Mouse (Mus musculus) kidney, adult 2 months (tissue): ENCODE data around the gene 4930535I16Rik. TPM values are rescaled to one million over a fixed set of nuclear protein-coding genes. Genes with fewer than 3 reads are reported as not detected.
A peak's percentile ranks its signal among the peaks of the same experiment; 100 is the strongest.
"Not testable (repeated sequence)": the region's sequence is repeated elsewhere in the genome, so short reads cannot be mapped to it uniquely, and the experiment has no call there.

Experiments
- DNase-seq: peaks from one replicate; pipeline ENCODE4 v3.0.0; 2021
- H3K27ac ChIP-seq: fragments of 200-500 bp; 2 replicates; pipeline ENCODE4 v1.5.1; 2012; ENCODE audit warnings: low read depth, low read length, control low read depth, inconsistent platforms; ENCODE audit not compliant: insufficient read depth
- H3K27me3 ChIP-seq: fragments of 200-500 bp; replicated peaks from 2 replicates; pipeline ENCODE4 v1.6.1; 2012; ENCODE audit warnings: mild to moderate bottlenecking, moderate library complexity, low read length, inconsistent platforms; ENCODE audit not compliant: control insufficient read depth, insufficient read depth
- H3K36me3 ChIP-seq: fragments of 200-500 bp; 2 replicates; pipeline ENCODE4 v1.6.1; 2012; ENCODE audit warnings: mild to moderate bottlenecking, moderate library complexity, low read length, inconsistent platforms; ENCODE audit not compliant: control insufficient read depth, insufficient read depth
- H3K4me1 ChIP-seq: fragments of 200-500 bp; 2 replicates; pipeline ENCODE4 v1.6.1; 2011; ENCODE audit warnings: low read length; ENCODE audit not compliant: control insufficient read depth, insufficient read depth
- H3K4me3 ChIP-seq: fragments of 200-500 bp; 2 replicates; pipeline ENCODE4 v1.5.1; 2011; ENCODE audit warnings: mild to moderate bottlenecking, low read depth, low read length, control low read depth; ENCODE audit not compliant: insufficient read depth
- CTCF ChIP-seq: fragments of 200-500 bp; conservative IDR thresholded peaks from 2 replicates; pipeline ENCODE4 v1.5.1; 2011; ENCODE audit warnings: low read depth, mild to moderate bottlenecking, control low read depth, low read length, moderate library complexity, mixed read lengths; ENCODE audit not compliant: insufficient read depth, insufficient read length
- POLR2A ChIP-seq: fragments of 200-500 bp; IDR thresholded peaks from one replicate; pipeline ENCODE4 v1.6.1; 2011; ENCODE audit warnings: low read depth, low read length, control low read depth
- WGBS: fragments of 180-500 bp; shearing (Covaris S2); methylation state at CpG from one replicate; pipeline ENCODE4 v1.1.7; 2018; 5-methylcytosine and 5-hydroxymethylcytosine counted together
- polyA plus RNA-seq: library from polyadenylated mRNA; depleted of rRNA; stranded (reverse); fragments of >200 nt; gene quantifications from 2 replicates; pipeline ENCODE4 v1.2.3, GENCODE M21; 2012

Gene 4930535I16Rik
- polyA plus RNA-seq, 1 experiment, result not detected

- no peak overlapping the region for H3K27ac ChIP-seq
- H3K4me1 ChIP-seq, result no peaks in the 10 kb centered on the region
- H3K36me3 ChIP-seq, result no peaks in the 10 kb centered on the region
- no peak for TF ChIP-seq CTCF
- no peak for TF ChIP-seq POLR2A
- DNase-seq, result no peak
- no peaks in the 10 kb centered on the region for H3K27me3 ChIP-seq
- WGBS, result 74% methylated on average over 6 of the region's 6 CpGs
- H3K4me3 ChIP-seq, result no peak overlapping the region
These were observed 31.1 kb upstream of the 4930535I16Rik start for GRCm38 (mm10) chr4:123948901-123949300.

- DNase-seq, result no peak
- TF ChIP-seq POLR2A (no peak), CTCF (no peak)
- no peaks in the 10 kb centered on the region for H3K36me3 ChIP-seq
- 49% methylated on average over 5 of the region's 5 CpGs for WGBS
- H3K4me1 ChIP-seq, result no peaks in the 10 kb centered on the region
- no peak overlapping the region for H3K27ac ChIP-seq
- no peaks in the 10 kb centered on the region for H3K27me3 ChIP-seq
- no peak overlapping the region for H3K4me3 ChIP-seq
These were observed 29.3 kb upstream of the 4930535I16Rik start for GRCm38 (mm10) chr4:123947149-123947548.

DNA sequence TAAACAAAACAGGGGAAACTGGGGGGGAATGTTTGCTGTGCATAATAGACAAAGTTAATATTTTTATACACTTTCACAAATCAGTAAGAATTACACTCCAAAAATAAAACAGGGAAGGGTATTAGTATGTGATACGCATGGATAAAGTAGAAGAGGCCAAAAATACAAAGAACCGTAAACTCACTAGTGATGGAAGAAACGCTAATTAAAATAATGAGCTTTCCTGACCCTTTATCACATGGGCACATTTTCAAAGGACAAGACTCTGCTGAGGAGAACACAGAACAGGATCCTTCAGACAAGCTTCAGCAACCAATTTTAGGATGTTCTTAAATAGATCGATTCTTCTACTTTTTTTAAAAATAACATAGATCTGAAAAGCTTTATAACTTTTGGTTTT lies 28.9 kb upstream of the 4930535I16Rik start:
- WGBS, result 83% methylated on average over 4 of the region's 4 CpGs
- no peaks in the 10 kb centered on the region for H3K27me3 ChIP-seq
- no peak overlapping the region for H3K27ac ChIP-seq
- DNase-seq, result no peak
- H3K4me3 ChIP-seq, result no peak overlapping the region
- TF ChIP-seq POLR2A, result no peak
- no peak for TF ChIP-seq CTCF
- H3K4me1 ChIP-seq, result no peaks in the 10 kb centered on the region
- H3K36me3 ChIP-seq, result no peaks in the 10 kb centered on the region

DNA sequence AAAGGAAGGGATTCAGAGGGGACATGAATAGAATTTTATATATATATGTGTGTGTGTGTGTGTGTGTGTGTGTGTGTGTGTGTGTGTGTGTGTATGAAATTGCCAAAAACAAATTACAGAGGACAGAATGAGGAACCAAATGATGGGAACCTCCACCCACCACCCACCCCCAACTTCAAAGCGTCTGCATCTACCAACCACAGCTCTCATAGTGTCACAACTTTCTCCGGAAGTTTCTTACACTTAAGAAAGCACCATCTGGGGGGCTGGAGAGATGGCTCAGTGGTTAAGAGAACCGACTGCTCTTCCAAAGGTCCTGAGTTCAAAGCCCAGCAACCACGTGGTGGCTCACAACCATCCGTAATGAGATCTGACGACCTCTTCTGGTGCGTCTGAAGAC lies 23.1 kb upstream of the 4930535I16Rik start:
- not testable (repeated sequence) for DNase-seq

GRCm38 (mm10) chr4:123939838-123940237 lies 22.0 kb upstream of the 4930535I16Rik start:
- Histone ChIP-seq H3K4me3 (no peak overlapping the region), H3K27me3 (no peaks in the 10 kb centered on the region; the same call in 1 of the 2 replicates), H3K36me3 (peaks cover 3% of the 10 kb centered on the region), H3K4me1 (no peaks in the 10 kb centered on the region; the same call in 1 of the 2 replicates), H3K27ac (no peak overlapping the region)
- 9% methylated on average over 4 of the region's 4 CpGs for WGBS
- peak; percentile 72 for DNase-seq
- TF ChIP-seq POLR2A (no peak), CTCF (peak; percentile 46)

More for the DNA sequence above, 23.1 kb upstream of the 4930535I16Rik start:
- not testable (repeated sequence) for H3K27me3 ChIP-seq, H3K27ac ChIP-seq, H3K4me1 ChIP-seq, H3K4me3 ChIP-seq, H3K36me3 ChIP-seq
- 63% methylated on average over 7 of the region's 7 CpGs for WGBS

DNA sequence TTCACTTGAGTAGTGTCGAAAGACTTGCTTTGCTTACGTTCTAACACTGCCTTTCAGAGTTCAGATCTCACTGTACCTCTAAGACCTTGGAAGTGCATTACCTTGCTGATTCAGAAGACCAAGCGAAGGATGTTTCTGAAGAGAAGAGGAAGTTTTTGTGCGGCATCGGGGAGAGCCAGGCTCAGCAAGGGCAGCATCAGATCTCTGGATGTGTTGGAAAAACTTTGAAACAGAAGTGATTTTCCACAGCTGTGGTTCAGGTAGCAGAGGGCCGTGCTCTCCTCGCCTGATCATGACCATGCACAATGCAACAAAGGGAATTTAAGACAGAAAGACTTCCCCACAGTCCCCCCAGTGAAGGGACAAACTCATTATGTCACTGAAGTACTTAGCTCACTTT lies 18.2 kb upstream of the 4930535I16Rik start:
- H3K27ac ChIP-seq, result no peak overlapping the region
- DNase-seq, result no peak
- TF ChIP-seq POLR2A (no peak), CTCF (no peak)
- peaks cover 3% of the 10 kb centered on the region for H3K36me3 ChIP-seq
- no peak overlapping the region for H3K4me3 ChIP-seq
- H3K27me3 ChIP-seq, result no peaks in the 10 kb centered on the region; the same call in 1 of the 2 replicates
- 96% methylated on average over 7 of the region's 7 CpGs for WGBS
- no peaks in the 10 kb centered on the region; the same call in 1 of the 2 replicates for H3K4me1 ChIP-seq

DNA sequence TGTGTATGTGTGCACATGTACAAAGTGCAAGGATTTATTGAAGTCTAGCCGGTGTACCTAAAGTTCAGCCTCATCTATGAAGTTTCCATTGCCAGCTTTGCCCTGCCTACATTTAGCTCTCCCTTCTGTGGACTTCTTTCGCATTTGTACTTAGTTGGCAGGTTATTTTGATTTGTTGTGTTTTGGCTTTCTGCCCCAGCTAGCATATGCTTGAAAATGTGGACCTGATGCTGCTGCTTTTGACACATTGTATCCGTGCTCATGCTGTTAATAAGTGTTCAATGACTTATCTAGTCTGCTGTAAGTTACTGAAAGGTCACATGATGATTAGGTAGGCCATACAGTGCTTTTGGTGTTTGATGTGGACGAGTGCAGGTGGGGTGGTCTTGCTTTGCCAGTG lies 16.5 kb upstream of the 4930535I16Rik start:
- H3K4me1 ChIP-seq, result no peaks in the 10 kb centered on the region
- 71% methylated on average over 4 of the region's 4 CpGs for WGBS
- H3K27ac ChIP-seq, result no peak overlapping the region
- H3K4me3 ChIP-seq, result no peak overlapping the region
- no peak for TF ChIP-seq CTCF
- no peak for TF ChIP-seq POLR2A
- H3K36me3 ChIP-seq, result peaks cover 6% of the 10 kb centered on the region
- no peak for DNase-seq
- H3K27me3 ChIP-seq, result no peaks in the 10 kb centered on the region; the same call in 1 of the 2 replicates

DNA sequence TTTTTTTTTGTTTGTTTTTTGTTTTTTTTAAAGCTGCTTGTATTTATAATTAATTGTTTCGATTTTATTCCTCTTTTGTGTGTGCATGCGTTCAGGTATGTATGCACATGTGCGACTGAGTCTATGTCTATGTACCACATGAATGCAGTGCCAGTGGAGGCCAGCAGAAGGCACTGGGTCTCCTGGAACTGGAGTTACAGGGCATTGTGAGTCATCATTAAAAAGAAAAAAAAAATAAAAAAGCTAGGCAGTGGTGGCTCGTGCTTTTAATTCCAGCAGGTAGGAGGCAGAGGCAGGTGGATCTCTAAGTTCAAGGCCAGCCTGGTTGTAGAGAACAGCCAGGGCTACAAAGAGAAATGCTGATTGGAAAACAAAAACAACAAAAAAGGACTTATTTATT lies 12.2 kb upstream of the 4930535I16Rik start:
- H3K27me3 ChIP-seq, result no peaks in the 10 kb centered on the region
- no peak overlapping the region for H3K4me3 ChIP-seq
- 92% methylated on average over 4 of the region's 4 CpGs for WGBS
- no peak overlapping the region for H3K27ac ChIP-seq
- TF ChIP-seq POLR2A, result no peak
- TF ChIP-seq CTCF, result no peak
- DNase-seq, result no peak
- H3K36me3 ChIP-seq, result peaks cover 5% of the 10 kb centered on the region
- H3K4me1 ChIP-seq, result no peaks in the 10 kb centered on the region
